Mouse (Mus musculus) cerebellum, adult 11 months (tissue): ENCODE measurements at regions not wholly inside any gene's neighbourhood (a gene's known extent, or its start where the extent isn't known, plus 50 kb on each side); places are given as distances from the start of the nearest gene placed in this dataset.

Experiments
- DNase-seq: peaks from one replicate; pipeline ENCODE4 v3.0.0; 2022

GRCm38 (mm10) chr7:89088141-89088540, 315.9 kb downstream of the Tmem135 start:
- DNase-seq: no peak

GRCm38 (mm10) chr7:89086348-89086747, 317.7 kb downstream of the Tmem135 start:
- peak; percentile 6 for DNase-seq

- DNase-seq: no peak
Observed at GRCm38 (mm10) chr7:89073939-89074690, 329.9 kb downstream of the Tmem135 start.

- no peak for DNase-seq
Observed at GRCm38 (mm10) chr7:89070030-89070429, 334.0 kb downstream of the Tmem135 start.

- no peak for DNase-seq
Observed at GRCm38 (mm10) chr7:89064462-89064861, 339.6 kb downstream of the Tmem135 start.

- DNase-seq: no peak
Observed at GRCm38 (mm10) chr7:89063630-89064029, 340.4 kb downstream of the Tmem135 start.

- no peak for DNase-seq
Observed at GRCm38 (mm10) chr7:89054494-89054893, 349.5 kb downstream of the Tmem135 start.

GRCm38 (mm10) chr7:89051240-89051639, 352.8 kb downstream of the Tmem135 start:
- no peak for DNase-seq

- no peak for DNase-seq
Observed at GRCm38 (mm10) chr7:89046405-89047217, 357.4 kb downstream of the Tmem135 start.

GRCm38 (mm10) chr7:89042977-89043376, 361.0 kb downstream of the Tmem135 start:
- no peak for DNase-seq

GRCm38 (mm10) chr7:89041287-89041686, 362.7 kb downstream of the Tmem135 start:
- no peak for DNase-seq

GRCm38 (mm10) chr7:89040139-89040538, 363.9 kb downstream of the Tmem135 start:
- no peak for DNase-seq

GRCm38 (mm10) chr7:89035138-89035996, 368.7 kb downstream of the Tmem135 start:
- no peak for DNase-seq

- no peak for DNase-seq
Observed at GRCm38 (mm10) chr7:89023230-89024030, 380.6 kb downstream of the Tmem135 start.

- no peak for DNase-seq
Observed at GRCm38 (mm10) chr7:88998815-88999392, 405.1 kb downstream of the Tmem135 start.

- DNase-seq: no peak
Observed at GRCm38 (mm10) chr7:88997815-88998477, 406.1 kb downstream of the Tmem135 start.

GRCm38 (mm10) chr7:88974436-88974835, 429.6 kb downstream of the Tmem135 start:
- DNase-seq: no peak

- no peak for DNase-seq
Observed at GRCm38 (mm10) chr7:88960841-88961240, 443.2 kb downstream of the Tmem135 start.

GRCm38 (mm10) chr7:88960190-88960589, 443.8 kb downstream of the Tmem135 start:
- DNase-seq: no peak

GRCm38 (mm10) chr7:88959332-88960124, 444.5 kb downstream of the Tmem135 start:
- DNase-seq: no peak
